Mouse (Mus musculus) intestine, embryonic 16.5 days (tissue): ENCODE measurements around the gene Helz. TPM values are rescaled to one million over a fixed set of nuclear protein-coding genes. Genes with fewer than 3 reads are reported as not detected.

Source experiments
- ATAC-seq: fragments of 200-750 bp; cut with Nextera tagmentation; 2 replicates; pipeline ENCODE4 v1.8.0; 2017; ENCODE audit warnings: moderate TSS enrichment, moderate library complexity
- H3K27ac ChIP-seq: fragments of 300-500 bp; sonication (generic); 2 replicates; pipeline ENCODE4 v1.5.1; 2014; ENCODE audit warnings: mild to moderate bottlenecking, low read length
- H3K27me3 ChIP-seq: fragments of 300-500 bp; sonication (generic); replicated peaks from 2 replicates; pipeline ENCODE4 v1.6.1; 2014; ENCODE audit warnings: low read length, control low read depth, mixed read lengths; ENCODE audit not compliant: control insufficient read depth, insufficient read depth
- H3K36me3 ChIP-seq: fragments of 300-500 bp; sonication (generic); 2 replicates; pipeline ENCODE4 v1.6.1; 2014; ENCODE audit warnings: low read length, control low read depth; ENCODE audit not compliant: control insufficient read depth, insufficient read depth
- H3K4me1 ChIP-seq: fragments of 300-500 bp; sonication (generic); 2 replicates; pipeline ENCODE4 v1.6.1; 2014; ENCODE audit warnings: low read length, control low read depth, mixed read lengths; ENCODE audit not compliant: control insufficient read depth, insufficient read depth
- H3K4me2 ChIP-seq: fragments of 300-500 bp; sonication (generic); 2 replicates; pipeline ENCODE4 v1.6.1; 2014; ENCODE audit warnings: low read depth, low read length, control low read depth
- H3K4me3 ChIP-seq: fragments of 300-500 bp; sonication (generic); 2 replicates; pipeline ENCODE4 v1.5.1; 2014; ENCODE audit warnings: mild to moderate bottlenecking, low read length
- H3K9ac ChIP-seq: fragments of 300-500 bp; sonication (generic); 2 replicates; pipeline ENCODE4 v1.6.1; 2014; ENCODE audit warnings: low read depth, low read length
- H3K9me3 ChIP-seq: fragments of 300-500 bp; sonication (generic); 2 replicates; pipeline ENCODE4 v1.6.1; 2016; ENCODE audit warnings: low read length, control low read depth; ENCODE audit not compliant: control insufficient read depth
- WGBS: fragments of 180-500 bp; shearing (Covaris S2); extraction: QIAGEN DNeasy Blood & Tissue Kit; methylation state at CpG from one replicate; pipeline ENCODE4 v1.1.7; 2014; 5-methylcytosine and 5-hydroxymethylcytosine counted together
- polyA plus RNA-seq: library from polyadenylated mRNA; unstranded; fragments of >200 nt; fragmentation: Nextera tagmentation; extraction: Ambion mirVana; gene quantifications from 2 replicates; pipeline ENCODE4 v1.2.1, GENCODE M21; 2015

Helz gene
- polyA plus RNA-seq, 1 experiment from 2014 or later = 12.8 TPM

- no peak for ATAC-seq
- 65% methylated on average over 8 of the region's 8 CpGs for WGBS
- no peaks in the 10 kb centered on the region for H3K9me3 ChIP-seq
- H3K27me3 ChIP-seq = no peaks in the 10 kb centered on the region
- no peak overlapping the region for H3K4me2 ChIP-seq
- H3K36me3 ChIP-seq = peaks cover 4% of the 10 kb centered on the region; the same call in 1 of the 2 replicates
- H3K27ac ChIP-seq = no peak overlapping the region
- no peak overlapping the region for H3K9ac ChIP-seq
- H3K4me3 ChIP-seq = no peak overlapping the region
- H3K4me1 ChIP-seq = peaks cover 3% of the 10 kb centered on the region; the same call in 1 of the 2 replicates
Observed at GRCm38 (mm10) chr11:107629951-107630350, 82.2 kb downstream of the Helz start.

- Histone ChIP-seq H3K9me3 (no peaks in the 10 kb centered on the region), H3K36me3 (peaks cover 4% of the 10 kb centered on the region; the same call in 1 of the 2 replicates), H3K4me2 (no peak overlapping the region), H3K27me3 (no peaks in the 10 kb centered on the region), H3K4me3 (no peak overlapping the region), H3K4me1 (peaks cover 3% of the 10 kb centered on the region; the same call in 1 of the 2 replicates), H3K9ac (no peak overlapping the region), H3K27ac (peak overlapping the region; percentile 30)
- no peak for ATAC-seq
- 80% methylated on average over 7 of the region's 7 CpGs for WGBS
Observed at GRCm38 (mm10) chr11:107631124-107631523, 83.4 kb downstream of the Helz start.

- ATAC-seq = peak; percentile 86
- Histone ChIP-seq H3K27ac (no peak overlapping the region), H3K27me3 (no peaks in the 10 kb centered on the region), H3K4me2 (no peak overlapping the region), H3K9me3 (no peaks in the 10 kb centered on the region), H3K4me1 (peaks cover 3% of the 10 kb centered on the region; the same call in 1 of the 2 replicates), H3K4me3 (no peak overlapping the region), H3K9ac (no peak overlapping the region), H3K36me3 (peaks cover 9% of the 10 kb centered on the region)
- WGBS = 79% methylated on average over 5 of the region's 5 CpGs
Observed at GRCm38 (mm10) chr11:107633563-107634146, 85.9 kb downstream of the Helz start.

- Histone ChIP-seq H3K27me3 (no peaks in the 10 kb centered on the region), H3K9me3 (no peaks in the 10 kb centered on the region), H3K4me2 (no peak overlapping the region), H3K36me3 (peaks cover 14% of the 10 kb centered on the region), H3K4me3 (no peak overlapping the region), H3K27ac (no peak overlapping the region), H3K9ac (no peak overlapping the region), H3K4me1 (no peaks in the 10 kb centered on the region)
- no peak for ATAC-seq
- WGBS = 85% methylated on average over 5 of the region's 5 CpGs
Observed at GRCm38 (mm10) chr11:107638137-107638536, 90.4 kb downstream of the Helz start.

- Histone ChIP-seq H3K9ac (no peak overlapping the region), H3K4me3 (no peak overlapping the region), H3K36me3 (peaks cover 14% of the 10 kb centered on the region), H3K27ac (no peak overlapping the region), H3K4me1 (no peaks in the 10 kb centered on the region), H3K27me3 (no peaks in the 10 kb centered on the region), H3K4me2 (no peak overlapping the region), H3K9me3 (no peaks in the 10 kb centered on the region)
- 89% methylated on average over 2 of the region's 2 CpGs for WGBS
- no peak for ATAC-seq
Observed at GRCm38 (mm10) chr11:107639657-107640056, 91.9 kb downstream of the Helz start.

- ATAC-seq = no peak
- Histone ChIP-seq H3K27me3 (no peaks in the 10 kb centered on the region), H3K4me3 (no peak overlapping the region), H3K36me3 (peaks cover 12% of the 10 kb centered on the region), H3K27ac (no peak overlapping the region), H3K9me3 (no peaks in the 10 kb centered on the region), H3K4me2 (no peak overlapping the region), H3K4me1 (no peaks in the 10 kb centered on the region), H3K9ac (no peak overlapping the region)
- WGBS = 95% methylated on average over 4 of the region's 4 CpGs
Observed at GRCm38 (mm10) chr11:107644461-107644860, 96.7 kb downstream of the Helz start.

GRCm38 (mm10) chr11:107647330-107647729 is 99.6 kb downstream of the Helz start:
- Histone ChIP-seq H3K4me2 (no peak overlapping the region), H3K27ac (no peak overlapping the region), H3K9ac (no peak overlapping the region), H3K27me3 (no peaks in the 10 kb centered on the region), H3K9me3 (no peaks in the 10 kb centered on the region), H3K36me3 (peaks cover 7% of the 10 kb centered on the region), H3K4me1 (peaks cover 5% of the 10 kb centered on the region; the same call in 1 of the 2 replicates), H3K4me3 (no peak overlapping the region)
- WGBS = 93% methylated on average over 3 of the region's 3 CpGs
- ATAC-seq = no peak

- Histone ChIP-seq H3K4me1 (peaks cover 5% of the 10 kb centered on the region; the same call in 1 of the 2 replicates), H3K9ac (no peak overlapping the region), H3K36me3 (peaks cover 7% of the 10 kb centered on the region), H3K4me2 (no peak overlapping the region), H3K27ac (no peak overlapping the region), H3K4me3 (no peak overlapping the region), H3K27me3 (no peaks in the 10 kb centered on the region), H3K9me3 (no peaks in the 10 kb centered on the region)
- WGBS = 76% methylated on average over 4 of the region's 4 CpGs
- no peak for ATAC-seq
Observed at GRCm38 (mm10) chr11:107648668-107649067, 100.9 kb downstream of the Helz start.

GRCm38 (mm10) chr11:107649458-107649857 is 101.7 kb downstream of the Helz start:
- H3K36me3 ChIP-seq = peaks cover 7% of the 10 kb centered on the region
- H3K4me3 ChIP-seq = no peak overlapping the region
- H3K4me1 ChIP-seq = peaks cover 5% of the 10 kb centered on the region; the same call in 1 of the 2 replicates
- 93% methylated on average over 14 of the region's 14 CpGs for WGBS
- H3K27me3 ChIP-seq = no peaks in the 10 kb centered on the region
- no peak overlapping the region for H3K27ac ChIP-seq
- H3K9ac ChIP-seq = no peak overlapping the region
- no peaks in the 10 kb centered on the region for H3K9me3 ChIP-seq
- H3K4me2 ChIP-seq = no peak overlapping the region
- ATAC-seq = no peak
